Mouse (Mus musculus): Measurements from ENCODE around the gene Mapk8.
"Not testable (repeated sequence)": the region's sequence is repeated elsewhere in the genome, so short reads cannot be mapped to it uniquely, and the experiment has no call there.

The Mapk8 gene

DNA sequence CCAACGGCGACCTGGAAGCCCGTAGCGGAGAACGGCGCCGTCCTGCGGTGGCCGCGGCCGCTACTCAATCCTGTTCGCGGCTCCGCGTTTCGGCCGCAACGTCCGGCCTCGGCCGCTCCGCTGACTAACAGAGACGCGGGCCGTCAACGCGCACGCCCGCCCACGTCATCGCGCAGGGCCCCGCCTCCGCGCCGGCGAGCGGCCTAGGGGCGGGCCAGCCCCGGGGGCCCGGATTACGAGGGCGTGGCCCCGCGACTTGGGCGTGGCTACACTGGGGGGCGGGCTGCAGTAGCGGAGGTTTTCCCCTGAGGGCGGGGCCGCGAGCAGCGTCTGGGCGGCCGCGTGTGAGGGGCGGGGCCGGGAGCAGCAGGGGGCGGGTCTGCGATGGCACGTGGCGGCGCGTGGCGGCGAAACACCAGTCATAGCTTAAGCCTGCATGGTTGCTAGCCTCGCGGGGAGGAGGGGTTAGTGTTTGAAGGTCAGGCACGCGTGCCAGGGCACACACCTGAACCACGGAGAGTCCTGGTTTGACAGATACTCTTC, at the start of gene Mapk8:
Mapk8 (minus strand) TSS at position 132 of the 543 bp plus-strand sequence.
- DNase-seq (ENCODE audit: low spot score), result peak; percentile 93

DNA sequence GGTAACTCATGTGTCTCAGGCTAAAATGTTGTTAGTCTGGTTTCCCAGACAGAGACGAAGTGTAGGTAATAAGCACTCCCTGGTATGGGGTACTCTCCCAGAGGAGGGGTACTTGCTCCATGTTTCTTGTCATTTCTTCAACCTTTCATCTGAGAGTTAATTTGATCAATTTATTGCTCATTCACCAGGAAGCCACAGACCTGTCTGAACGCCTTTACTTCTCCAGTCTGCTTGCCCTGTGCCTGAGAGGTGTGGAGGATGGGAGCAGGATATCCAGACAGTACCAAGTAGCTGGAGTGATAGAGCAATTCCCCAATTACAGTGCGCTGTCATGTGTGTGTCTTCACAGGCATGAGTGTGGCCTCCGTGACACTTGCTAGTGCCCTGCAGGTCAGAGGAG, 48.3 kb upstream of the Mapk8 start:
- DNase-seq (ENCODE audit: low spot score), result no peak

DNA sequence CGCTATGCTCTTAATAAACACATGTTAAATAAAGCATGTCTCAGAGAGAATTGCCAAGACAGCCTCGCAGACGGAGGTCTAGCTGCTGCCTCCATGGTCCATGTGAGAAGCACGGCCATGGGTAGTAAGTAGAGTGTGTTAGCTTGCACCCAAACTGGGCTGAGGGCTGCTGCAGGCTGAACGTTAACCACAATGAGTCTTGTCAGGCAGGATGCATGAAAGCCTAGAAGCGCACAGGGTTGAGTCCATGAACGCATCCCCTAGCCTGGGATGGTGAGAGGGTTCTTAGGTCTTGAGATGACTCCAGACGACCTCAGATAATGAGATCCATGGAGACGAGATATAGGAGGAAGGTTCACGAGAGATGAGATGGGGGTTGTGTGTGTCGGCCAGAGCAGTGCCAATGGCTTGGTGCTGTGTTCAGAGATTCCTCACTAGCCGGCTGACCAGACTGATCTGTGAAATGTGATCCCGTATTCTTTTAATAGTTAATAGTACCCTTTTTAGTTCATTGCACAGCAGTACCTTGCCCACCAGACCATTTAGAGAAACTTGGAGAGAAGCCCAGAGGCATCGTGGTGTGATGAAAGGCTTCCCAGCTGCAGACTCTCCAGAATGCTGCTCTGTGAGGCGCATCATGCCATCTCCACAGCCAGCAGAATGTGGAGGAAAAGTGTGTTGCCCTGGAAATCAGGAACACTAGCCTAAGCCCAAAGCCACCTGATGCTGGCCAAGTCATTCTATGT, 41.0 kb upstream of the Mapk8 start:
- no peak for DNase-seq (ENCODE audit: low spot score)

- peak; percentile 52 for DNase-seq (ENCODE audit: low spot score)
Measured at GRCm38 (mm10) chr14:33481991-33482390, 35.0 kb upstream of the Mapk8 start.

DNA sequence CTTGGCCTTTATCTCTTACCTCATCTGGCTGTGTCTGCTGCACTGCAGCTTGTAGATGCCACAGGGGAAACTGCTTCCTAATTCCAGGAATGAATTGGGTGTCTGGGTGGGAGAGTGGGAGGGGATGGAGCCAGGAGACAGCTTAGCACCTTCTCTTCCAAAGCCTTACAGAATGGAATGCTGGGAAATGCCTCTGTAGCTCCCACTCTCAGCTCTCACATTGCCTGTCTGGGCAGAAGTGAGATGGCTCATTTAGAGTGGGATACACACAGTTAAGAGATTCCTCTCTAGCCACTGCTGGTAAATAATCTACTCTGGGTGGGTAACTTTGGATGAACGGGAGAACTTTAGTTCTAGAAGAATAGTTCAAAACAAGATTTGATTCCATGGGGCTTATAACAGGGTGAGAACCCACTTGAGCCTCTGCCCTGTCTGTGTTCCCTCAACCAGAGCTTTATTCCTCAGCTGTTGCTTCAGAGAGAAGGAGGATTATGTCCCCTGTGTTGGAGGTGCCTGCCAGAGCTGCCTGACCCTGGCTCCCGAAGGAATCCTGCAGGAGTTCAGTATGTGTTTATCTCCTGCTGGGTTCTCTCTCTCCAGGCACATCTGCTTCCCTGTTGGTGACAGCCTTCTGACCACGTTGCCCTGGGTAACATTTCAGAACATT, 29.3 kb upstream of the Mapk8 start:
- DNase-seq (ENCODE audit: low spot score), result no peak

GRCm38 (mm10) chr14:33474461-33474860, 27.5 kb upstream of the Mapk8 start:
- no peak for DNase-seq (ENCODE audit: low spot score)

DNA sequence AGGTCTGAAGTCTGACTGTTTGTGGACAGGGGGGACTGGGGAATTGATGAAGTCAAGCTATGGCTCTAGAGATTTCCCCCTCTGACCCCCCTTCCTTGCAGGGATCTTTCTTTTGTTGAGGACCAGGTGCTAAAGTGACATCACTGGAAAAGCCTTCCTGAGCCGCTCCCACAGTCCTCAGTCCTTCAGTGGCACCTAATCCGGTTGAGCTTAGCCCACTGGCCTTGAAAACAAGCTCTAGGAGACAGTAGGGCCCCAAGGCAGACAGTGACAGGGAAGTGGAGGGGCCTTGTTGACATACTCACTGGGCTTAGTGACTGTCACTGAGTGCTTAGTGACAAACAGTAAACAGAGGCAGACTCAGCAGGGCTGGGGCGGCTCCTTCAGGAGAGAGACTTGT, 24.4 kb upstream of the Mapk8 start, which contains the start of gene Frmpd2:
Frmpd2 (plus strand) TSS at position 366 of the 400 bp plus-strand sequence.
- DNase-seq (ENCODE audit: low spot score), result no peak

- peak; percentile 55 for DNase-seq (ENCODE audit: low spot score)
Measured at GRCm38 (mm10) chr14:33467766-33468165, 20.8 kb upstream of the Mapk8 start.

DNA sequence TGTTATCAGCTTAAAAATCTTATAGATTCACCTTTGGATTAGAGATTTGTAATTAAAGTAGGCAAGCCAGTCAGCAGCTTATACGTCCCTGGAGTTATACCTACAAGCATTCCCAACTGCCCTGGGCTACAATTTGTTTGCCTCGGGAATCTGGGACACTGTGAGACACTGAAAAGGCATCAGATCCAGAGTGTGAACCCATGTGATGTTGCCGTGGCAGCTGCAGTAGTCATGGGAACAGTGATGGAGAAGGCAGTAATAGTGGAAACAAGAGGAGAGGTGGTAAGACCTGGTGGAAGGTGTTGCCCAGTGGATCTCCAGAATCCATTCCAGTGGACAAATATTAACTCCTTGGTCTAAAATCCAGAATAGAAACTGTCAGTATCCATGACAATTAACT, 16.7 kb upstream of the Mapk8 start:
- DNase-seq (ENCODE audit: low spot score), result no peak

DNA sequence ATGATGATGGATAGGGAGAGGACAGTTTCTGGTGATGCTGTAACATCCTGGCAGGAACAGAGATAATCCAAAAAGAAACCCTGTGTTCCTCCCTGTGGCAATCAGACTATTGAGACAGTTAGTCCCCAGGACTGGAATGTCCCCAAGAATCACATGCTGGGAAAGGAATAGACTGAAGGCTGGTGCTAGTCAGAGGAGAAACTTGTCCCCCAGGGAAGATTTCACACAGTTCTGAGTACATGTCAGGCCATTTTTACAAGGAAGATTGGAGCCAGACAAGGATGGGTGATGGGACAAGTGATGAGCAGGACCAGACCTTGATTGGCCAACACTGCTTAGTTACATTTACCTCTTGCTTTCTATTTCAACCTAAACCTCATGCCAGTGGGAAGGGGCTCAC, 3.4 kb upstream of the Mapk8 start:
- no peak for DNase-seq (ENCODE audit: low spot score)

GRCm38 (mm10) chr14:33449296-33449840, 2.4 kb upstream of the Mapk8 start:
- no peak for DNase-seq (ENCODE audit: low spot score)

DNA sequence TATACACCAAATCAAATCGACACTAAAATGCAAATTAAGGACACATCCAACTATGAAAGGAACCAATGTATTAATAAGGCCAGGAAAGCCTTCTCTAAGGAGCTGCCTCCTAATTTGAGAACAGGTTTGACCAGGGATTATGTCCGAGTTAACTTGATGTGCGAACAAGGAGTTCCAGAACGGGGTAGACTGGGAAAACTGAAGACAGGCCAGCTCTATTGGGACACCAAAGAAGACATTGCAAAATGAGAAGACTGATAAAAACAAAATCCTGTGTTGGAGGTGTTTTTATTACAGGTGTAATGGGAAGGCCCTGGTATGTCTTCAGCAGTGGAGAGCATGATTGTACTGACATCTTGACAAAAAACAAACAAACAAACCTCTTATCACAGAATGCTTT, 1.3 kb upstream of the Mapk8 start:
- no peak for DNase-seq (ENCODE audit: low spot score)

- peak; percentile 63 for DNase-seq (ENCODE audit: low spot score)
Measured at GRCm38 (mm10) chr14:33446561-33447023, 366 bp downstream of the Mapk8 start.

DNA sequence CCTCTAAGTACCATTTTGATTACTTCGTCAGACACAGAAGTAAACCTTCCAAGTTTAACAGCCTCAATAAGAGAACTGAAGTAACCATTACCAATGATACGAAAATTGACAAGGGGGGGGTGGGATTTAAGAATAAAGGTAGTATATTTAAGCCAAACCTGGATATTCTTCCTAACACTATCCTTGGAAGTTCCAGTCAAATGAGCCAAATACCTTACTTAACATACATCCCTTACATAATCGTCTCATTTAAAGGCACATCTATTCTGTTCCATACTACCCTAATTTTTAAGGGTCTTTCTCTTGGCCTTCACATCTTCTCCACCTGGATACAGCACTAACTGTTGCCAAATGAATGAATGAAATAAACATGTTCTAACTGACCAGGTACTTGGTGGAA, 996 bp downstream of the Mapk8 start:
- DNase-seq (ENCODE audit: low spot score), result no peak

- no peak for DNase-seq (ENCODE audit: low spot score)
Measured at GRCm38 (mm10) chr14:33443780-33444179, 3.2 kb downstream of the Mapk8 start.

GRCm38 (mm10) chr14:33432485-33432884, 14.5 kb downstream of the Mapk8 start:
- not testable (repeated sequence) for DNase-seq (ENCODE audit: low spot score)

GRCm38 (mm10) chr14:33424124-33424523, 22.8 kb downstream of the Mapk8 start:
- no peak for DNase-seq (ENCODE audit: low spot score)

DNA sequence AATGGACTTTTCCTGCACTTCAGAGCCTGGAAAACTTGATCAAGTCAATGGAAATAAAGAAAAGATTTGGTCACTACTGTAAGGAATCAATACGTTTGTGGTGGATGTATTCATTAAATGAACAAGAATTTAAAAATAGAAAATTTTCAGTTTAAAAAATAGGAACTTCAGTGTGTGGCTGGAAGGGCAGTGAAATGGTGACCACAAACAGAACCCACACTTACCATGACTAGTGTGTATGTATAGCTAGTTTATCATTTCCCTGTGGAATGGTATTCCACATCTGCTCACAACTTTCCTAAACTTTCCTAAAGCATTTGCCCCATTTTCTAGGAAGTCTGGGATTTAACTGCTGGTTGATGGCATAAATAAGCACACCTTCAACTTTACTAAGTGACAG, 24.0 kb downstream of the Mapk8 start:
- no peak for DNase-seq (ENCODE audit: low spot score)

DNA sequence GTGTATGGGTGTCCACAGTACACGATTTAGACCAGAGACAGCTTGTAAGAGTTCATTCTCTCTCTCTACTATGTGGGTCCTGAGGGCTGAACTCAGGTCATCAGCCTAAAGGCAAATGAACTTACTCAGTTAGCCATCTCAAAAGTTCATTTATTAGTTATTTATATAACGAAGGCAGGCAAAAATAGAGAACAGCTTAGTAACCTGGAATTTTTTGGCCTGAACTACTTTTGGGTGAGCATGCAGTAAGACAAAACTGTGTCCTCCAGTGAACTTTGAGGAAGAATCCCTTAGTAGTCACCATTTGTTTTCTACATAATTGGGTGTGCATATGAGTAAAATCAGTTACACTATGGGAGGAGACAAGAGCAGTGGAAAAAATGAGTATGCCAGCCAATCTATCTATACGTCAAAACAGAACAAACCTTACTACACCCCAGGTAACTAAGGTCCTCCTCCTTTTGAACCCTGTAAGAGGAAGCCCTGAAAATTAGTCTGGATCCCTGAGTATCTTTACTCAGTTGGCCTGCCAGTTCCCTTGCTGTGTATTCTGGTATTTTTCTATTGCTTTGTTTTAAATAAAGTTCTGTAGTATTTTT, 28.5 kb downstream of the Mapk8 start:
- no peak for DNase-seq (ENCODE audit: low spot score)

DNA sequence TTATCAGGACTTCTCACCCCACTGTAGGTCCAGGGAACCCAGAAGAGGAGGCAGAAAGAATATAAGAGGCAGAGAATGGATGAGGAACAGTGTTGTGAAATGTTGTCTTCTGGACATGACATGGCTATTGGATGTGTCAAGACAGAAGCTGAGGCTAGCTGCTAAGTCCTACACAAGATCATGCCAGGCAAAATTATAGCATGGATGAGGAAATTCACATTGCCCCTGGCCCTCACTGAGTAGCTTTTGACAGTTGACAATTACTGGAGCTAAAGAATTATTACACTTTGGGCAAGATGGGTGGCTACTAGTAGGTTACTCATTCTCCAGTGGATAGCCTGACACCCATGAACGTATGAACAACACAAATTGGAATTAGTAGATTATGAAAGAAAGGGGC, 31.2 kb downstream of the Mapk8 start:
- DNase-seq (ENCODE audit: low spot score), result no peak

- DNase-seq (ENCODE audit: low spot score), result peak; percentile 17
Measured at GRCm38 (mm10) chr14:33402331-33402730, 44.6 kb downstream of the Mapk8 start.

GRCm38 (mm10) chr14:33400019-33400418, 46.9 kb downstream of the Mapk8 start:
- DNase-seq (ENCODE audit: low spot score), result no peak

Data from embryo, embryonic 10 days (tissue).